Mouse (Mus musculus) bone marrow macrophage, adult 2 months (primary cell): ENCODE results near the gene Hist1h2bh.

Experiments used
- CTCF ChIP-seq: IDR thresholded peaks from 2 replicates; pipeline ENCODE4 v1.5.1; 2012; ENCODE audit warnings: low read depth, mild to moderate bottlenecking, low read length, moderate library complexity
- POLR2A ChIP-seq: IDR thresholded peaks from 2 replicates; pipeline ENCODE4 v1.6.1; 2012; ENCODE audit warnings: mild to moderate bottlenecking, low read depth, low read length, borderline replicate concordance

- TF ChIP-seq CTCF (no peak), POLR2A (peak; percentile 89)
These were observed 12.0 kb upstream of the Hist1h2bh start for GRCm38 (mm10) chr13:23554925-23555838.
